Mouse (Mus musculus): ENCODE results near the gene 0610040J01Rik. TPM values are rescaled to one million over a fixed set of nuclear protein-coding genes. Genes with fewer than 3 reads are reported as not detected.

Gene 0610040J01Rik
- total and polyA plus RNA-seq, 3 experiments = not detected

- Histone ChIP-seq H3K4me1 (ENCODE audit: control insufficient read depth in 1 of 2, insufficient read depth in 2 of 2, low read length in 2 of 2) (no peaks in the 10 kb centered on the region), H3K9me3 (replicated peaks; ENCODE audit: insufficient read depth, low read length) (no peaks in the 10 kb centered on the region), H3K27me3 (ENCODE audit: control insufficient read depth in 1 of 2, insufficient read depth in 2 of 2, low read length in 2 of 2) (no peaks in the 10 kb centered on the region), H3K36me3 (ENCODE audit: control insufficient read depth in 1 of 2, insufficient read depth in 2 of 2, low read length in 2 of 2) (peaks cover 0 to 1% of the 10 kb centered on the region in 2 experiments; a peak in 2 of 4 replicates), H3K27ac (ENCODE audit: control insufficient read depth, low read depth, low read length) (no peak overlapping the region), H3K9ac (ENCODE audit: control insufficient read depth, low read depth, low read length, poor library complexity, severe bottlenecking) (no peak overlapping the region), H3K79me2 (ENCODE audit: control insufficient read depth, insufficient read depth, low read length, poor library complexity) (no peaks in the 10 kb centered on the region), H3K4me3 (ENCODE audit: control insufficient read depth in 1 of 2, insufficient read depth in 1 of 2, low read depth in 2 of 2, low read length in 2 of 2) (no peak overlapping the region)
- no peak for DNase-seq (ENCODE audit: low read depth, low spot score)
- no peak for TF ChIP-seq BHLHE40 (IDR thresholded peaks at IDR 0.05; ENCODE audit: borderline replicate concordance, low read depth, low read length)
- no peak for TF ChIP-seq UBTF (IDR thresholded peaks at IDR 0.05; ENCODE audit: borderline replicate concordance, insufficient read depth, low read depth, low read length)
- no peak for TF ChIP-seq ZMIZ1 (IDR thresholded peaks at IDR 0.05; ENCODE audit: low read depth, low read length)
- no peak for TF ChIP-seq TBP (IDR thresholded peaks at IDR 0.05; ENCODE audit: low read depth, low read length)
- TF ChIP-seq ZNF384 (IDR thresholded peaks at IDR 0.05; ENCODE audit: low read depth, low read length) = no peak
- no peak for TF ChIP-seq ZC3H11A (IDR thresholded peaks at IDR 0.05; ENCODE audit: low read depth, low read length)
- TF ChIP-seq POLR2A (IDR thresholded peaks at IDR 0.05; ENCODE audit: control insufficient read depth in 1 of 2, insufficient read depth in 1 of 2, low read depth in 1 of 2, low read length in 2 of 2, poor library complexity in 1 of 2) = no peak
- no peak for TF ChIP-seq JUND (IDR thresholded peaks at IDR 0.05; ENCODE audit: low read depth, low read length)
- TF ChIP-seq E2F4 (IDR thresholded peaks at IDR 0.05; ENCODE audit: borderline replicate concordance, low read depth, low read length) = no peak
- TF ChIP-seq SMC3 (IDR thresholded peaks at IDR 0.05; ENCODE audit: low read depth, low read length) = no peak
Observed at GRCm38 (mm10) chr5:63891241-63891640, 79.1 kb downstream of the 0610040J01Rik start.

- H3K79me2 ChIP-seq (ENCODE audit: control insufficient read depth, insufficient read depth, low read length, poor library complexity) = no peaks in the 10 kb centered on the region
- no peak overlapping the region for H3K9ac ChIP-seq (ENCODE audit: control insufficient read depth, low read depth, low read length, poor library complexity, severe bottlenecking)
- peaks cover 0 to 3% of the 10 kb centered on the region in 2 experiments; a peak in 1 of 4 replicates for H3K4me1 ChIP-seq (ENCODE audit: control insufficient read depth in 1 of 2, insufficient read depth in 2 of 2, low read length in 2 of 2)
- no peak for DNase-seq (ENCODE audit: low read depth, low spot score)
- no peak overlapping the region for H3K27ac ChIP-seq (ENCODE audit: control insufficient read depth, low read depth, low read length)
- TF ChIP-seq MAFK (IDR thresholded peaks at IDR 0.05; ENCODE audit: borderline replicate concordance, low read depth, low read length) = no peak
- no peak for TF ChIP-seq JUND (IDR thresholded peaks at IDR 0.05; ENCODE audit: low read depth, low read length)
- TF ChIP-seq CHD1 (IDR thresholded peaks at IDR 0.05; ENCODE audit: low read depth, low read length) = no peak
- TF ChIP-seq ZNF384 (IDR thresholded peaks at IDR 0.05; ENCODE audit: low read depth, low read length) = no peak
- no peak for TF ChIP-seq GABPA (IDR thresholded peaks at IDR 0.05; ENCODE audit: low read depth, low read length)
- TF ChIP-seq MYB (IDR thresholded peaks at IDR 0.05; ENCODE audit: low read depth, low read length) = no peak
- H3K4me3 ChIP-seq (ENCODE audit: control insufficient read depth in 1 of 2, insufficient read depth in 1 of 2, low read depth in 2 of 2, low read length in 2 of 2) = no peak overlapping the region
- no peaks in the 10 kb centered on the region for H3K27me3 ChIP-seq (ENCODE audit: control insufficient read depth in 1 of 2, insufficient read depth in 2 of 2, low read length in 2 of 2)
- no peaks in the 10 kb centered on the region for H3K9me3 ChIP-seq (replicated peaks; ENCODE audit: insufficient read depth, low read length)
- H3K36me3 ChIP-seq (ENCODE audit: control insufficient read depth in 1 of 2, insufficient read depth in 2 of 2, low read length in 2 of 2) = peaks cover 0 to 3% of the 10 kb centered on the region in 2 experiments; a peak in 2 of 4 replicates
Observed at GRCm38 (mm10) chr5:63891912-63892311, 79.7 kb downstream of the 0610040J01Rik start.

Data from MEL (cell line).